Mouse (Mus musculus) c-Kit-negative CD71-positive TER-119-positive erythroid progenitor cells, embryonic 14.5 days (primary cell): ENCODE measurements at regions not wholly inside any gene's neighbourhood (a gene's known extent, or its start where the extent isn't known, plus 50 kb on each side); places are given as distances from the start of the nearest gene placed in this dataset.

Experiments used
- DNase-seq: peaks from one replicate; pipeline ENCODE4 v3.0.0-alpha.2; 2013; ENCODE audit warnings: low read depth, low spot score

- no peak for DNase-seq
These were observed 476.6 kb upstream of the Pitx2 start for GRCm38 (mm10) chr3:128723100-128723499.

- no peak for DNase-seq
These were observed 479.4 kb upstream of the Pitx2 start for GRCm38 (mm10) chr3:128720276-128720675.

- DNase-seq, result no peak
These were observed 480.5 kb upstream of the Pitx2 start for GRCm38 (mm10) chr3:128719226-128719625.

GRCm38 (mm10) chr3:128707270-128707669 lies 492.4 kb upstream of the Pitx2 start:
- no peak for DNase-seq

- no peak for DNase-seq
These were observed 531.1 kb upstream of the Pitx2 start for GRCm38 (mm10) chr3:128668468-128669127.

- no peak for DNase-seq
These were observed 534.5 kb upstream of the Pitx2 start for GRCm38 (mm10) chr3:128665184-128665583.

GRCm38 (mm10) chr3:128636960-128637755 lies 562.5 kb upstream of the Pitx2 start:
- no peak for DNase-seq

- DNase-seq, result no peak
These were observed 572.0 kb upstream of the Pitx2 start for GRCm38 (mm10) chr3:128627696-128628095.

- DNase-seq, result no peak
These were observed 583.0 kb upstream of the Pitx2 start for GRCm38 (mm10) chr3:128616675-128617074.

- DNase-seq, result no peak
These were observed 586.0 kb upstream of the Pitx2 start for GRCm38 (mm10) chr3:128613657-128614056.

GRCm38 (mm10) chr3:128610731-128611130 lies 588.9 kb upstream of the Pitx2 start:
- DNase-seq, result no peak

- no peak for DNase-seq
These were observed 591.0 kb upstream of the Pitx2 start for GRCm38 (mm10) chr3:128608694-128609093.

- no peak for DNase-seq
These were observed 624.1 kb upstream of the Pitx2 start for GRCm38 (mm10) chr3:128575339-128576129.

- DNase-seq, result no peak
These were observed 629.1 kb upstream of the Pitx2 start for GRCm38 (mm10) chr3:128570551-128570950.

GRCm38 (mm10) chr3:128565386-128565785 lies 634.3 kb upstream of the Pitx2 start:
- no peak for DNase-seq

- no peak for DNase-seq
These were observed 650.5 kb upstream of the Fam241a start for GRCm38 (mm10) chr3:128546416-128547327.

GRCm38 (mm10) chr3:128525427-128525826 lies 629.3 kb upstream of the Fam241a start:
- no peak for DNase-seq

GRCm38 (mm10) chr3:128520671-128521103 lies 624.6 kb upstream of the Fam241a start:
- DNase-seq, result no peak

GRCm38 (mm10) chr3:128519913-128520316 lies 623.8 kb upstream of the Fam241a start:
- DNase-seq, result no peak

- DNase-seq, result no peak
These were observed 622.7 kb upstream of the Fam241a start for GRCm38 (mm10) chr3:128518806-128519205.

- no peak for DNase-seq
These were observed 575.0 kb upstream of the Fam241a start for GRCm38 (mm10) chr3:128471111-128471510.
